Mouse (Mus musculus) B cell, adult 2 months (primary cell): ENCODE results near the gene Chrm1.
"Not testable (repeated sequence)": the region's sequence is repeated elsewhere in the genome, so short reads cannot be mapped to it uniquely, and the experiment has no call there.

ENCODE experiments used
- DNase-seq, 2 experiments: peaks; one replicate each; pipeline ENCODE4 v3.0.0; 2022

The Chrm1 gene

DNA sequence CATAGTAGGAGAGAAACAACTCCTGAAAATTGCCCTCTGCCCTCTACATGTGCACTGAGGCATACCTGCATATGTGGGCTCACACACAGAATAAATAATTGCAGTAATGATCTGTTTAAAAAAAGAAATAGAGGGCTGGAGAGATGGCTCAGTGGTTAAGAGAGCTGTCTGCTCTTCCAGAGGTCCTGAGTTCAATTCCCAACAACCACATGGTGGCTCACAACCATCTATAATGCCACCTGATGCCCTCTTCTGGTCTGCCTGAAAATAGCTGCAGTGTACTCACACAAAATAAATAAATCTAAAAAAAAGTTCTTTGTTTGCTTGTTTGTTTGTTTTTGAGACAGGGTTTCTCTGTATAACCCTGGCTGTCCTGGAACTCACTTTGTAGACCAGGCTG, 55.4 kb downstream of the Chrm1 start:
- not testable (repeated sequence) for DNase-seq

- DNase-seq: no peak
Measured at GRCm38 (mm10) chr19:8721378-8721777, 57.8 kb downstream of the Chrm1 start.

- DNase-seq: no peak
Measured at GRCm38 (mm10) chr19:8722021-8722420, 58.4 kb downstream of the Chrm1 start.

DNA sequence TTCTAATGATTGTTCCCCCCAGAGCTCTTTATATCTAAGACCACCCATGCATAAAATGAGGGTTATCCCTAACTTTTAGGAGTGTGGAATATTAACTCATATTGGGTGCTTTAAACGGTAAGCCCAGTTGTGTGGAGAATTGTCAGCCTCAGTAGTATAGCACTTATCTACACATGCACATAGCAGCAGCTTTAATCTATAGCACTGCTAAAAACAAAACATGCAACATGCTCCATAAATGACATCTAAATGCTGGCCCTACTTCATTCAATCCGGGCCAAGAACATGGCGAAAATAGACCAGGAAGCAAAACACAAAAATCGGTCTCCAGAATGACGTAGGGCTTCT, 58.9 kb downstream of the Chrm1 start:
- DNase-seq: no peak

- peak; percentile 94 to 97 for DNase-seq
Measured at GRCm38 (mm10) chr19:8722907-8723573, 59.5 kb downstream of the Chrm1 start, which contains the start of gene Slc3a2. Gene Slc3a2 (minus strand): TSS chr19:8723369.

DNA sequence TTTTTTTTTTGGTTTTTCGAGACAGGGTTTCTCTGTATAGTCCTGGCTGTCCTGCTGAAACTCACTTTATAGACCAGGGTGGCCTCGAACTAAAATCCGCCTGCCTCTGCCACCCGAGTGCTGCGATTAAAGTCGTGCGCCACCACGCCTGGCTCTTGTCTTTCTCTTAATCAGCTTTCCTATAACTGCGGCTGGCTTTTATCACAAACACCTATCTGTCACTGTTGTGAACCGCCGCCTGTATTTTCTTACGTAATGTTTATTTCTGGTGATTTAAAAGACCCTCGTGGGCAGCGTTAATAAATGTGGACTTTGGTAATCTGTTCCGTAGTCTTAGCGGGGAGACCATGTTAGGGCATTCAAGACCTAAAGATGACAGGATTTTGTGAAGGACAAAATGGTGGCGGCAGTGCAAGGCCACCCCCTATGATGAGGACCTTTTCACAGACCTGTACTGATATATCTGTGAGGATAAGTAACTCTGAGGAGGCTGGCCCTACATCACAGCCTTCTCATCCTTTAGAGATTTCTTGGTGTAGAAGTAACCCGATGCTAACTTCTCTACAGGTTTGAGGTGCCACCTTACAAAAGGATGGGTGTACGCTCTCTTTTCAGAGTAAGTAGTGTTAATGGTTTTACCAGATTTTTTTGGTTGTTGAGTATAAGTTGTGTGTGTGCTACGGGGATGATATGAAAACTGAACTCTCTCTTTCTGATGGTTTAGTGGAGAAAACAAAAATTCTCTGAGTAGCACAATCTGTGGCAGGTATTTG, 60.2 kb downstream of the Chrm1 start:
- DNase-seq: peak; percentile 40 to 46

GRCm38 (mm10) chr19:8724392-8724791, 60.8 kb downstream of the Chrm1 start:
- no peak for DNase-seq

DNA sequence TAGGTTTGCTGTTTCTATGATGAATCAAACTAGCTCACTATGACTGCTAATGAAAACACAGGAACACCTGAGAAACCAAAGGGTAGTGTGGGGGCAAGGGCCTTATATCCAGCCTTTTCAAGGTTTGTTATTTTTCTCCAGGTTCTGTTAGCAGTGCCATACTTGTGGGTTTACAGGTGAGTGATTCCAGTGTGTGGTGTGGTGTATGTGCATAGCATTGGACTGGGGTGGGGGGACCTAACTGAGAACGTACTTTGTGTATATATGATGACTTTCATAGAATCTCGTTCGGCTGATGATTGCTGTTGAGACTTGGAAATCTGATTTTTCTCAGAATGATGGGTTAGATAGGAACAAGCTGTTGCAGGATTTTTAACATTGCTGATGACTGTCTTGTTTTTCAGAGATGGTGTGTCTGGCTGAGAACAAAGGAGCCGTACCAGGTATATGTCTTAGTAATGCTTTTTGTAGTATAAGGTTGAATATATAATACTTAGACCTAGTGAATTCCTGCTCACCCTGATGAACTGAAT, 61.6 kb downstream of the Chrm1 start:
- no peak for DNase-seq

DNA sequence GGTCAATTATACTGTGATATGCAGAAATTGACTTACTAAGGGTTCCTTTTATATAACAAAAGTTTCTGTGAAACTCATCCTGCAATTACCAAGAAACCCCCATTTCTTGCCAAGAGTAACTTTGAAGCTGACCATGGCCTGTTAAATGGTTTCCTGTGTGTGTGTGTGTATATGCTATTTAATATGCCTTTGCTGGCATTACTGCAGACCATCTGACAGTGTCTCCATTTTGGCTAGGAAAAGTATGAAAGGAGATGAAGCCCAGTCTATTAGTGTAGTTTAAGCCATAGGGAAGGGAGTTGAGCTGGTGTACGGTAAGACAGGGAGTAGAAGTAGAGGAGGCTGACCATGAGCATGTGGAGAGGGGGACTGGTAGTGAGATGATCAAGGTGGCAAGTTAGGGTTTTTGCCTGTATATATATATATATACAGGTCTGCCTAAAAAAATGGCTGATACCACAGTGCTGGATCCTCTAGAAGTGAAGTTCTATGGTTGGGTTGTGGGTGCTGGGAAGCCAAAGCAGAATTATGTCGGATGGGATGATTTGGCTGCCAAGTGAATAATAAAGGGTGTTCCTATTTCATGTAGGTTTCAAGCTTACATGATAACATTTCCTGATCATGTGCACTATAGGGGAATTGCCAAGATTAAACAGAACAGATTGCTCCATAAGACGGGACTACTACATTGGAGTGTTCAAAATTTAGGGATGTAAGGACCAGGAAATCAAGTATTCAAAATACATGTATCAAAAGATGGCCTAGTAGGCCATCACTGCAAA, 63.2 kb downstream of the Chrm1 start:
- no peak for DNase-seq

- no peak for DNase-seq
Measured at GRCm38 (mm10) chr19:8727495-8728114, 64.0 kb downstream of the Chrm1 start.

GRCm38 (mm10) chr19:8728335-8729099, 64.9 kb downstream of the Chrm1 start:
- not testable (repeated sequence) for DNase-seq
